Mouse (Mus musculus): ENCODE measurements at regions not wholly inside any gene's neighbourhood (a gene's known extent, or its start where the extent isn't known, plus 50 kb on each side); places are given as distances from the start of the nearest gene placed in this dataset.

- ATAC-seq (ENCODE audit: low read depth): no peak
- no peaks in the 10 kb centered on the region for H3K27me3 ChIP-seq (ENCODE audit: control insufficient read depth, insufficient read depth, low read depth, low read length)
- no peak overlapping the region for H3K27ac ChIP-seq (ENCODE audit: low read length)
- no peaks in the 10 kb centered on the region for H3K36me3 ChIP-seq (ENCODE audit: control insufficient read depth, insufficient read depth)
- no peaks in the 10 kb centered on the region for H3K9me3 ChIP-seq (replicated peaks; ENCODE audit: control insufficient read depth, low read length)
- no peak overlapping the region for H3K4me2 ChIP-seq (ENCODE audit: low read depth, low read length)
- 65% methylated on average over 5 of the region's 5 CpGs for WGBS (ENCODE audit: insufficient replicate concordance)
- no peak overlapping the region for H3K4me3 ChIP-seq (ENCODE audit: low read depth, low read length)
- no peak overlapping the region for H3K9ac ChIP-seq (ENCODE audit: low read depth, low read length)
- H3K4me1 ChIP-seq (ENCODE audit: control insufficient read depth, low read depth, low read length): no peaks in the 10 kb centered on the region
Measured at GRCm38 (mm10) chr8:115955371-115955770, 247.8 kb upstream of the Maf start.

GRCm38 (mm10) chr8:115953783-115954470 is 246.3 kb upstream of the Maf start:
- H3K36me3 ChIP-seq (ENCODE audit: control insufficient read depth, insufficient read depth): no peaks in the 10 kb centered on the region
- H3K27me3 ChIP-seq (ENCODE audit: control insufficient read depth, insufficient read depth, low read depth, low read length): no peaks in the 10 kb centered on the region
- WGBS (ENCODE audit: insufficient replicate concordance): 51% methylated on average over 7 of the region's 7 CpGs
- no peaks in the 10 kb centered on the region for H3K4me1 ChIP-seq (ENCODE audit: control insufficient read depth, low read depth, low read length)
- no peak overlapping the region for H3K27ac ChIP-seq (ENCODE audit: low read length)
- no peak for ATAC-seq (ENCODE audit: low read depth)
- H3K4me3 ChIP-seq (ENCODE audit: low read depth, low read length): no peak overlapping the region
- no peak overlapping the region for H3K9ac ChIP-seq (ENCODE audit: low read depth, low read length)
- no peaks in the 10 kb centered on the region for H3K9me3 ChIP-seq (replicated peaks; ENCODE audit: control insufficient read depth, low read length)
- H3K4me2 ChIP-seq (ENCODE audit: low read depth, low read length): no peak overlapping the region

GRCm38 (mm10) chr8:115952496-115952895 is 244.9 kb upstream of the Maf start:
- 78% methylated on average over 1 of the region's 1 CpGs for WGBS (ENCODE audit: insufficient replicate concordance)
- Histone ChIP-seq H3K4me1 (ENCODE audit: control insufficient read depth, low read depth, low read length) (no peaks in the 10 kb centered on the region), H3K27ac (ENCODE audit: low read length) (no peak overlapping the region), H3K36me3 (ENCODE audit: control insufficient read depth, insufficient read depth) (no peaks in the 10 kb centered on the region), H3K4me3 (ENCODE audit: low read depth, low read length) (no peak overlapping the region), H3K9me3 (replicated peaks; ENCODE audit: control insufficient read depth, low read length) (no peaks in the 10 kb centered on the region), H3K4me2 (ENCODE audit: low read depth, low read length) (no peak overlapping the region), H3K9ac (ENCODE audit: low read depth, low read length) (no peak overlapping the region), H3K27me3 (ENCODE audit: control insufficient read depth, insufficient read depth, low read depth, low read length) (no peaks in the 10 kb centered on the region)
- no peak for ATAC-seq (ENCODE audit: low read depth)

GRCm38 (mm10) chr8:115948916-115949315 is 241.3 kb upstream of the Maf start:
- H3K4me3 ChIP-seq (ENCODE audit: low read depth, low read length): no peak overlapping the region
- no peak overlapping the region for H3K9ac ChIP-seq (ENCODE audit: low read depth, low read length)
- H3K36me3 ChIP-seq (ENCODE audit: control insufficient read depth, insufficient read depth): no peaks in the 10 kb centered on the region
- no peaks in the 10 kb centered on the region for H3K27me3 ChIP-seq (ENCODE audit: control insufficient read depth, insufficient read depth, low read depth, low read length)
- ATAC-seq (ENCODE audit: low read depth): no peak
- 45% methylated on average over 2 of the region's 2 CpGs for WGBS (ENCODE audit: insufficient replicate concordance)
- H3K4me1 ChIP-seq (ENCODE audit: control insufficient read depth, low read depth, low read length): no peaks in the 10 kb centered on the region
- H3K9me3 ChIP-seq (replicated peaks; ENCODE audit: control insufficient read depth, low read length): no peaks in the 10 kb centered on the region
- H3K27ac ChIP-seq (ENCODE audit: low read length): no peak overlapping the region
- H3K4me2 ChIP-seq (ENCODE audit: low read depth, low read length): no peak overlapping the region

GRCm38 (mm10) chr8:115948036-115948435 is 240.4 kb upstream of the Maf start:
- no peaks in the 10 kb centered on the region for H3K9me3 ChIP-seq (replicated peaks; ENCODE audit: control insufficient read depth, low read length)
- 59% methylated on average over 2 of the region's 2 CpGs for WGBS (ENCODE audit: insufficient replicate concordance)
- no peaks in the 10 kb centered on the region for H3K4me1 ChIP-seq (ENCODE audit: control insufficient read depth, low read depth, low read length)
- H3K27ac ChIP-seq (ENCODE audit: low read length): no peak overlapping the region
- H3K27me3 ChIP-seq (ENCODE audit: control insufficient read depth, insufficient read depth, low read depth, low read length): no peaks in the 10 kb centered on the region
- H3K4me3 ChIP-seq (ENCODE audit: low read depth, low read length): no peak overlapping the region
- no peak overlapping the region for H3K4me2 ChIP-seq (ENCODE audit: low read depth, low read length)
- no peak for ATAC-seq (ENCODE audit: low read depth)
- H3K9ac ChIP-seq (ENCODE audit: low read depth, low read length): no peak overlapping the region
- H3K36me3 ChIP-seq (ENCODE audit: control insufficient read depth, insufficient read depth): no peaks in the 10 kb centered on the region

GRCm38 (mm10) chr8:115942731-115943509 is 235.3 kb upstream of the Maf start:
- Histone ChIP-seq H3K4me1 (ENCODE audit: control insufficient read depth, low read depth, low read length) (no peaks in the 10 kb centered on the region), H3K4me2 (ENCODE audit: low read depth, low read length) (no peak overlapping the region), H3K9me3 (replicated peaks; ENCODE audit: control insufficient read depth, low read length) (no peaks in the 10 kb centered on the region), H3K27me3 (ENCODE audit: control insufficient read depth, insufficient read depth, low read depth, low read length) (no peaks in the 10 kb centered on the region), H3K36me3 (ENCODE audit: control insufficient read depth, insufficient read depth) (no peaks in the 10 kb centered on the region), H3K9ac (ENCODE audit: low read depth, low read length) (no peak overlapping the region), H3K27ac (ENCODE audit: low read length) (no peak overlapping the region), H3K4me3 (ENCODE audit: low read depth, low read length) (no peak overlapping the region)
- no peak for ATAC-seq (ENCODE audit: low read depth)
- WGBS (ENCODE audit: insufficient replicate concordance): 57% methylated on average over 16 of the region's 16 CpGs

- no peak for ATAC-seq (ENCODE audit: low read depth)
- no peaks in the 10 kb centered on the region for H3K27me3 ChIP-seq (ENCODE audit: control insufficient read depth, insufficient read depth, low read depth, low read length)
- no peak overlapping the region for H3K27ac ChIP-seq (ENCODE audit: low read length)
- H3K4me3 ChIP-seq (ENCODE audit: low read depth, low read length): no peak overlapping the region
- 42% methylated on average over 8 of the region's 8 CpGs for WGBS (ENCODE audit: insufficient replicate concordance)
- H3K9me3 ChIP-seq (replicated peaks; ENCODE audit: control insufficient read depth, low read length): no peaks in the 10 kb centered on the region
- no peaks in the 10 kb centered on the region for H3K36me3 ChIP-seq (ENCODE audit: control insufficient read depth, insufficient read depth)
- no peaks in the 10 kb centered on the region for H3K4me1 ChIP-seq (ENCODE audit: control insufficient read depth, low read depth, low read length)
- H3K4me2 ChIP-seq (ENCODE audit: low read depth, low read length): no peak overlapping the region
- no peak overlapping the region for H3K9ac ChIP-seq (ENCODE audit: low read depth, low read length)
Measured at GRCm38 (mm10) chr8:115929472-115930210, 222.0 kb upstream of the Maf start.

- H3K36me3 ChIP-seq (ENCODE audit: control insufficient read depth, insufficient read depth): no peaks in the 10 kb centered on the region
- no peak for ATAC-seq (ENCODE audit: low read depth)
- 62% methylated on average over 6 of the region's 6 CpGs for WGBS (ENCODE audit: insufficient replicate concordance)
Measured at GRCm38 (mm10) chr8:115921889-115922288, 214.3 kb upstream of the Maf start.

GRCm38 (mm10) chr8:115906650-115907049 is 199.1 kb upstream of the Maf start:
- Histone ChIP-seq H3K4me1 (ENCODE audit: control insufficient read depth, low read depth, low read length) (no peaks in the 10 kb centered on the region), H3K9me3 (replicated peaks; ENCODE audit: control insufficient read depth, low read length) (no peaks in the 10 kb centered on the region), H3K9ac (ENCODE audit: low read depth, low read length) (no peak overlapping the region), H3K4me3 (ENCODE audit: low read depth, low read length) (no peak overlapping the region), H3K4me2 (ENCODE audit: low read depth, low read length) (no peak overlapping the region), H3K27me3 (ENCODE audit: control insufficient read depth, insufficient read depth, low read depth, low read length) (no peaks in the 10 kb centered on the region), H3K36me3 (ENCODE audit: control insufficient read depth, insufficient read depth) (no peaks in the 10 kb centered on the region), H3K27ac (ENCODE audit: low read length) (no peak overlapping the region)
- 65% methylated on average over 5 of the region's 5 CpGs for WGBS (ENCODE audit: insufficient replicate concordance)
- no peak for ATAC-seq (ENCODE audit: low read depth)

More at GRCm38 (mm10) chr8:115921889-115922288, 214.3 kb upstream of the Maf start:
- H3K9ac ChIP-seq (ENCODE audit: low read depth, low read length): no peak overlapping the region
- H3K27me3 ChIP-seq (ENCODE audit: control insufficient read depth, insufficient read depth, low read depth, low read length): no peaks in the 10 kb centered on the region
- H3K9me3 ChIP-seq (replicated peaks; ENCODE audit: control insufficient read depth, low read length): no peaks in the 10 kb centered on the region
- H3K4me1 ChIP-seq (ENCODE audit: control insufficient read depth, low read depth, low read length): no peaks in the 10 kb centered on the region
- H3K4me3 ChIP-seq (ENCODE audit: low read depth, low read length): no peak overlapping the region
- no peak overlapping the region for H3K4me2 ChIP-seq (ENCODE audit: low read depth, low read length)
- no peak overlapping the region for H3K27ac ChIP-seq (ENCODE audit: low read length)

Measured in liver, embryonic 16.5 days (tissue).